Mouse (Mus musculus) stomach, postnatal 0 days (tissue): ENCODE data around the gene Trim26.

ENCODE experiments used
- CTCF ChIP-seq: IDR thresholded peaks from 2 replicates; pipeline ENCODE4 v1.5.1; 2016; ENCODE audit warnings: antibody characterized with exemption, low read depth, mild to moderate bottlenecking, moderate library complexity
- EP300 ChIP-seq: optimal IDR thresholded peaks from 2 replicates; pipeline ENCODE3; 2016; ENCODE audit warnings: antibody characterized with exemption

- TF ChIP-seq CTCF (no peak), EP300 (no peak)
Observed at GRCm38 (mm10) chr17:36849992-36850391, 13.1 kb downstream of the Trim26 start.
